Mouse (Mus musculus) embryonic facial prominence, embryonic 12.5 days (tissue): ENCODE measurements around the gene Ipp. TPM values are rescaled to one million over a fixed set of nuclear protein-coding genes. Genes with fewer than 3 reads are reported as not detected.

Experiments used
- ATAC-seq: fragments of 200-750 bp; cut with Nextera tagmentation; 2 replicates; pipeline ENCODE4 v1.8.0; 2017; ENCODE audit not compliant: insufficient number of reproducible peaks, insufficient read depth, low FRiP score, low TSS enrichment
- H3K27ac ChIP-seq: fragments of 300-500 bp; sonication (generic); 2 replicates; pipeline ENCODE4 v1.5.1; 2016; ENCODE audit warnings: mild to moderate bottlenecking
- H3K27me3 ChIP-seq: fragments of 300-500 bp; sonication (generic); 2 replicates; pipeline ENCODE4 v1.6.1; 2016; ENCODE audit warnings: mild to moderate bottlenecking, moderate library complexity
- H3K36me3 ChIP-seq: fragments of 300-500 bp; sonication (generic); 2 replicates; pipeline ENCODE4 v1.6.1; 2016; ENCODE audit warnings: mild to moderate bottlenecking
- H3K4me1 ChIP-seq: fragments of 300-500 bp; sonication (generic); 2 replicates; pipeline ENCODE4 v1.6.1; 2016
- H3K4me2 ChIP-seq: fragments of 300-500 bp; sonication (generic); replicated peaks from 2 replicates; pipeline ENCODE4 v1.6.1; 2016; ENCODE audit warnings: mild to moderate bottlenecking, moderate library complexity
- H3K4me3 ChIP-seq: fragments of 300-500 bp; sonication (generic); 2 replicates; pipeline ENCODE4 v1.5.1; 2016; ENCODE audit warnings: mild to moderate bottlenecking
- H3K9ac ChIP-seq: fragments of 300-500 bp; sonication (generic); 2 replicates; pipeline ENCODE4 v1.6.1; 2016; ENCODE audit warnings: mild to moderate bottlenecking, moderate library complexity
- H3K9me3 ChIP-seq: fragments of 300-500 bp; sonication (generic); 2 replicates; pipeline ENCODE4 v1.6.1; 2016; ENCODE audit warnings: mild to moderate bottlenecking, moderate library complexity
- WGBS: fragments of 180-500 bp; shearing (Covaris S2); methylation state at CpG from one replicate; pipeline ENCODE4 v1.1.7; 2016; 5-methylcytosine and 5-hydroxymethylcytosine counted together
- polyA plus RNA-seq: library from polyadenylated mRNA; unstranded; fragments of >200 nt; fragmentation: Nextera tagmentation; extraction: Ambion mirVana; gene quantifications from 2 replicates; pipeline ENCODE4 v1.2.1, GENCODE M21; 2016

The Ipp gene
- 16.1 and 16.2 TPM in 2 replicates for polyA plus RNA-seq

- peak; percentile 95 for ATAC-seq
- Histone ChIP-seq H3K4me1 (peaks cover 9% of the 10 kb centered on the region; the same call in 1 of the 2 replicates), H3K27ac (peak within 1 kb of the TSS; percentile 91), H3K9ac (peak within 1 kb of the TSS; percentile 77), H3K4me2 (peak within 1 kb of the TSS; percentile 59), H3K4me3 (peak within 1 kb of the TSS; percentile 61), H3K27me3 (no peaks in the 10 kb centered on the region), H3K9me3 (no peaks in the 10 kb centered on the region), H3K36me3 (no peaks in the 10 kb centered on the region)
- under 1% methylated on average over 53 of the region's 55 CpGs for WGBS
These were observed at the start of gene Ipp for GRCm38 (mm10) chr4:116507425-116508218. Ipp (plus strand) TSS chr4:116507549.

DNA sequence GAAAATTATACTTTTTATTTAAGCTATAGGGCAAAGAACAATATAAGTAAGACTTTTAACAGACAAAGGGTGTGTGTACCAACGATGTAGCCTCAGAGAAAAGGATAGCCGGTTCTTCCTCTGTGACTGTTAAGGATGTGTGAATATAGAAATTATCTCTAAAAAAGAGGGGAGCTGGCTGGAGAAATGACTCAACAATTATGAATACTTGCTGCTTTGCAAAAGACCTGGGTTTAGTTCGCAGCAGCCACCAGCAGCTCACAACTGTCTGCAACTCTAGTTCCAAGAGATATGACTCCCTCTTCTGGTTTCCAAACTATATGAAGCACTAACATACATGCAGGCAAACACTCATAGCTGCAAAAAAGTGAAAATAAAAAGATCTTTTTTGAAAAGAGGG lies 45.4 kb upstream of the Ipp start:
- H3K9me3 ChIP-seq: no peaks in the 10 kb centered on the region
- H3K4me1 ChIP-seq: peaks cover 20% of the 10 kb centered on the region
- no peak overlapping the region for H3K27ac ChIP-seq
- no peak overlapping the region for H3K4me3 ChIP-seq
- H3K4me2 ChIP-seq: peak overlapping the region; percentile 60; the same call in 1 of the 2 replicates
- H3K27me3 ChIP-seq: no peaks in the 10 kb centered on the region
- 91% methylated on average over 3 of the region's 3 CpGs for WGBS
- no peak for ATAC-seq
- no peak overlapping the region for H3K9ac ChIP-seq
- H3K36me3 ChIP-seq: no peaks in the 10 kb centered on the region

DNA sequence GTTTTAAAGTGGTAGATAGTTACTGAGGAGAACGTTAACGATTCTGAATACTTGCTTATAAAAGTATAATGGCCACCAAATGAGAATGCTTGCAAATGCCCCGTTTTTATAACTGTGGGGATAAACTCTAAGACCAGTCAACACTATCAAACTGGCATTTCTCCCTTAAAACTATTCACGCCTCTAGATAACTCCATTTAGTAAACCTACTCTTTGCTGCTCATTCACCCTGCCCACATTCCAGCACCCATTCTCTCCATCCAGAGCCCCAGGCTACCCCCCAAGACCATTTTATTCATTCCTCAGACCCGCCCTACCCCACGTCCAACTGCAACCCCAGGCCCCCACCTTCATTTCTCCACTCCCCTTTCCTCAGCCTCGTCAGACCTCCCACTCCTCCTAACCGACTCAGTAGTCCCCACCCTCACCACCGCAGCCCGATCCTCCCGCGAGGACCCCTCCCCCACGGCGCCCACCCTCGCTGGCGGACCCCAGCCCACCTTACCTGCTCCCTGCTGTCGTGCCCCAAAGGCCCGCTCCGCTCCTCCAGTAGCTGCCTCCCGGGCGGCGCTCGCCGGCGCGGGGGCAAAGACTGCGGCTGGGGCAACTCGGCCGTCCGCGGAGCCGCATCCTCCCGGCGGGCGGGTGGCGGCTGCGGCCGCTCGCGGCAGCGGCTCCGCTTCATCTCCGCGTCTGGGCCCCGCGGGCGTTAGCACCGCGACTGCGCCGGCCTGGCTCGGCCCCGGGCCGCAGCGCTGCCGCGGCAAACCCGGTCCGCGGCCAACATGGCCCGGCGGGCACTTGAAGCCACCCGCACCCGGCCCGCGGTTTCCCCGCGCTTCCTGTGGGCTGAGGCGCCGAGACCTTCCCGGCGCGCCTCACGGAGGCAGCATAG lies 43.9 kb upstream of the Ipp start:
- Histone ChIP-seq H3K4me2 (peak overlapping the region; percentile 60), H3K4me3 (peak overlapping the region; percentile 99), H3K36me3 (no peaks in the 10 kb centered on the region), H3K4me1 (peaks cover 20% of the 10 kb centered on the region), H3K27me3 (no peaks in the 10 kb centered on the region), H3K9ac (peak overlapping the region; percentile 95), H3K27ac (peak overlapping the region; percentile 91), H3K9me3 (no peaks in the 10 kb centered on the region)
- peak; percentile 75 for ATAC-seq
- 1% methylated on average over 73 of the region's 74 CpGs for WGBS

DNA sequence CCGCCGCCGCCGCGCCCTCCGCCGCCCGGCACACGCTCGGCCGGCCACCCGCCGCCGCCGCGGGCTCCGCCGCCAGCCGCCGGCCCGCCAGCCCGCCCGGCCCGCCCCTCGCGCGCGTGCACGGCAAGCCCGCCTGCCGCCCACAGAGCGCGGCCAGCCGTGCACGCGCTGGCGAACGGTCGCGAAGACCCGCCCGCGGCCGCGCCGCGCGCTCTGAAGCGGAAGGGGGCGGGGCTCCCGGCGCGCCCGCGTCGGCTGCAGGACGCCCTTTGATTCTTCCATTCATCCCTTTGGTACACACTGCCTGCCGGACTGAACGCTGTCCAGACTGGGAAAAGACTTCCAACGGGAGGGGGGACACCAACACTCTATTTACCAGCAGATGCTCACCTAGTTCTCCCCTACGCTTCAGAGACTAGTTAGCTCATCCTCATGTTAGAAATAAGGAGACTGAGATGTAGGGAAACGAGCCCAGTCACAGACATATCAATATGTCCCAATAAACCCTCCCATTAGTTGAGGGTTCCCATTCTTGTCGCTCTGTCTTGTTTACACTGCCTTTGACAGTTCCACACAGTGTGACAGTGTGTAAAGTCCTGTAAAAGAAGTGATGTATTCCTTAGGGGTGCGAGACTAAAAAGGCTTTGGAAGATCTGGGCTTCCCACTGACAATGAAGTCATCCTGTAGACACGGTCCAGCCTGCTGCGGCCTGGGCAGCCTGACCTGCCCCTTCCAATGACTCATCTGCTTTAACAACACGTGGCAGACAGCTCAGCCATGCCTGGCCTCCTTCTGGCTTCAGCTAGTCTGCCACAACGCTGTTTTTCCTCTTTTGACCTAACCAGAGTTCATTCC lies 43.0 kb upstream of the Ipp start, which contains the start of gene Mast2:
TSS of gene Mast2 (minus strand) at position 58 of the 856 bp plus-strand sequence.
- Histone ChIP-seq H3K4me1 (peaks cover 20% of the 10 kb centered on the region), H3K27me3 (no peaks in the 10 kb centered on the region), H3K4me2 (peak within 1 kb of the TSS; percentile 60), H3K36me3 (no peaks in the 10 kb centered on the region), H3K9me3 (no peaks in the 10 kb centered on the region), H3K4me3 (peak within 1 kb of the TSS; percentile 99), H3K9ac (peak within 1 kb of the TSS; percentile 95), H3K27ac (peak within 1 kb of the TSS; percentile 91)
- ATAC-seq: peak; percentile 83
- WGBS: 3% methylated on average over 55 of the region's 68 CpGs

- no peak overlapping the region for H3K4me2 ChIP-seq
- H3K27ac ChIP-seq: no peak overlapping the region
- no peak overlapping the region for H3K4me3 ChIP-seq
- no peaks in the 10 kb centered on the region for H3K36me3 ChIP-seq
- ATAC-seq: no peak
- 72% methylated on average over 2 of the region's 2 CpGs for WGBS
- no peaks in the 10 kb centered on the region for H3K27me3 ChIP-seq
- no peak overlapping the region for H3K9ac ChIP-seq
- no peaks in the 10 kb centered on the region for H3K4me1 ChIP-seq
- H3K9me3 ChIP-seq: no peaks in the 10 kb centered on the region
These were observed 26.0 kb upstream of the Ipp start for GRCm38 (mm10) chr4:116481322-116481721.

GRCm38 (mm10) chr4:116483476-116483875 lies 23.9 kb upstream of the Ipp start:
- Histone ChIP-seq H3K36me3 (no peaks in the 10 kb centered on the region), H3K27ac (no peak overlapping the region), H3K27me3 (no peaks in the 10 kb centered on the region), H3K4me3 (no peak overlapping the region), H3K9ac (no peak overlapping the region), H3K4me2 (no peak overlapping the region), H3K4me1 (no peaks in the 10 kb centered on the region), H3K9me3 (no peaks in the 10 kb centered on the region)
- 19% methylated on average over 2 of the region's 2 CpGs for WGBS
- no peak for ATAC-seq

DNA sequence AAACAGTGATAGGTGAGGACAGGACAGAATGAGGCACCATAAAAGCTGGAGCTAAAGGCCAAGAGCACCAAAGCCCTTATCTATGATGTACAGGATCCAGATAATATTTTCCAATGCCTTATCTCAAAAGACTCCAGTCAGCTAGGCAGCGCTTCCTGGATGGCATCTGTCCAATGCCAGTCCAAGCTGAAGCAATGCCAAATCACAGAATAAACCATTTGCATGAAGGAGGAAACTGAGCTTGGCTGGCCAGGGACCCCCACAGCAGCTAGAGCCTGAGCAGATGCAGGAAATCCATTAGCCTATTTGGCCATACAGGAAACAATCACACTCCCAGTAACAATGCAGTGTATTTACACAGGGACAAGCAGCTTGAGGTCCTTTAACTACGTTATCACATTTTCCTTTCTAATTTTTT lies 16.2 kb upstream of the Ipp start:
- H3K4me1 ChIP-seq: no peaks in the 10 kb centered on the region
- H3K4me3 ChIP-seq: no peak overlapping the region
- H3K27ac ChIP-seq: no peak overlapping the region
- no peaks in the 10 kb centered on the region for H3K36me3 ChIP-seq
- H3K9ac ChIP-seq: no peak overlapping the region
- H3K27me3 ChIP-seq: no peaks in the 10 kb centered on the region
- no peak overlapping the region for H3K4me2 ChIP-seq
- ATAC-seq: no peak
- WGBS: 73% methylated on average over 2 of the region's 2 CpGs
- no peaks in the 10 kb centered on the region for H3K9me3 ChIP-seq

- Histone ChIP-seq H3K27ac (no peak overlapping the region), H3K9ac (no peak overlapping the region), H3K9me3 (no peaks in the 10 kb centered on the region), H3K4me2 (no peak overlapping the region), H3K4me3 (no peak overlapping the region), H3K27me3 (no peaks in the 10 kb centered on the region), H3K4me1 (no peaks in the 10 kb centered on the region), H3K36me3 (no peaks in the 10 kb centered on the region)
- no peak for ATAC-seq
- 85% methylated on average over 2 of the region's 2 CpGs for WGBS
These were observed 15.5 kb upstream of the Ipp start for GRCm38 (mm10) chr4:116491886-116492285.

GRCm38 (mm10) chr4:116492460-116492859 lies 14.9 kb upstream of the Ipp start:
- Histone ChIP-seq H3K27me3 (no peaks in the 10 kb centered on the region), H3K9ac (no peak overlapping the region), H3K27ac (no peak overlapping the region), H3K36me3 (no peaks in the 10 kb centered on the region), H3K4me2 (no peak overlapping the region), H3K9me3 (no peaks in the 10 kb centered on the region), H3K4me3 (no peak overlapping the region), H3K4me1 (no peaks in the 10 kb centered on the region)
- WGBS: 82% methylated on average over 4 of the region's 4 CpGs
- ATAC-seq: no peak

- 74% methylated on average over 5 of the region's 5 CpGs for WGBS
- no peaks in the 10 kb centered on the region for H3K4me1 ChIP-seq
- no peaks in the 10 kb centered on the region for H3K27me3 ChIP-seq
- H3K9ac ChIP-seq: no peak overlapping the region
- no peak overlapping the region for H3K27ac ChIP-seq
- no peak overlapping the region for H3K4me2 ChIP-seq
- H3K4me3 ChIP-seq: no peak overlapping the region
- no peak for ATAC-seq
- H3K9me3 ChIP-seq: no peaks in the 10 kb centered on the region
- no peaks in the 10 kb centered on the region for H3K36me3 ChIP-seq
These were observed 13.7 kb upstream of the Ipp start for GRCm38 (mm10) chr4:116493646-116494045.

- Histone ChIP-seq H3K27ac (no peak overlapping the region), H3K4me1 (no peaks in the 10 kb centered on the region), H3K4me3 (no peak overlapping the region), H3K4me2 (no peak overlapping the region), H3K27me3 (no peaks in the 10 kb centered on the region), H3K9ac (no peak overlapping the region), H3K9me3 (no peaks in the 10 kb centered on the region), H3K36me3 (no peaks in the 10 kb centered on the region)
- 82% methylated on average over 3 of the region's 3 CpGs for WGBS
- no peak for ATAC-seq
These were observed 7.4 kb upstream of the Ipp start for GRCm38 (mm10) chr4:116499978-116500377.
